Mouse (Mus musculus) intestine, embryonic 16.5 days (tissue): ENCODE results near the gene Mrpl14. TPM values are rescaled to one million over a fixed set of nuclear protein-coding genes. Genes with fewer than 3 reads are reported as not detected.

Experiments
- ATAC-seq: fragments of 200-750 bp; cut with Nextera tagmentation; 2 replicates; pipeline ENCODE4 v1.8.0; 2017; ENCODE audit warnings: moderate TSS enrichment, moderate library complexity
- H3K27ac ChIP-seq: fragments of 300-500 bp; sonication (generic); 2 replicates; pipeline ENCODE4 v1.5.1; 2014; ENCODE audit warnings: mild to moderate bottlenecking, low read length
- H3K27me3 ChIP-seq: fragments of 300-500 bp; sonication (generic); replicated peaks from 2 replicates; pipeline ENCODE4 v1.6.1; 2014; ENCODE audit warnings: low read length, control low read depth, mixed read lengths; ENCODE audit not compliant: control insufficient read depth, insufficient read depth
- H3K36me3 ChIP-seq: fragments of 300-500 bp; sonication (generic); 2 replicates; pipeline ENCODE4 v1.6.1; 2014; ENCODE audit warnings: low read length, control low read depth; ENCODE audit not compliant: control insufficient read depth, insufficient read depth
- H3K4me1 ChIP-seq: fragments of 300-500 bp; sonication (generic); 2 replicates; pipeline ENCODE4 v1.6.1; 2014; ENCODE audit warnings: low read length, control low read depth, mixed read lengths; ENCODE audit not compliant: control insufficient read depth, insufficient read depth
- H3K4me2 ChIP-seq: fragments of 300-500 bp; sonication (generic); 2 replicates; pipeline ENCODE4 v1.6.1; 2014; ENCODE audit warnings: low read depth, low read length, control low read depth
- H3K4me3 ChIP-seq: fragments of 300-500 bp; sonication (generic); 2 replicates; pipeline ENCODE4 v1.5.1; 2014; ENCODE audit warnings: mild to moderate bottlenecking, low read length
- H3K9ac ChIP-seq: fragments of 300-500 bp; sonication (generic); 2 replicates; pipeline ENCODE4 v1.6.1; 2014; ENCODE audit warnings: low read depth, low read length
- H3K9me3 ChIP-seq: fragments of 300-500 bp; sonication (generic); 2 replicates; pipeline ENCODE4 v1.6.1; 2016; ENCODE audit warnings: low read length, control low read depth; ENCODE audit not compliant: control insufficient read depth
- WGBS: fragments of 180-500 bp; shearing (Covaris S2); extraction: QIAGEN DNeasy Blood & Tissue Kit; methylation state at CpG from one replicate; pipeline ENCODE4 v1.1.7; 2014; 5-methylcytosine and 5-hydroxymethylcytosine counted together
- polyA plus RNA-seq: library from polyadenylated mRNA; unstranded; fragments of >200 nt; fragmentation: Nextera tagmentation; extraction: Ambion mirVana; gene quantifications from 2 replicates; pipeline ENCODE4 v1.2.1, GENCODE M21; 2015

The Mrpl14 gene
- polyA plus RNA-seq, 1 experiment from 2014 or later, result 154 TPM

GRCm38 (mm10) chr17:45708179-45708578 lies 22.1 kb downstream of the Mrpl14 start:
- Histone ChIP-seq H3K4me2 (no peak overlapping the region), H3K9ac (no peak overlapping the region), H3K9me3 (no peaks in the 10 kb centered on the region), H3K4me1 (peaks cover 4% of the 10 kb centered on the region; the same call in 1 of the 2 replicates), H3K36me3 (no peaks in the 10 kb centered on the region), H3K27ac (no peak overlapping the region), H3K4me3 (no peak overlapping the region), H3K27me3 (no peaks in the 10 kb centered on the region)
- WGBS, result 79% methylated on average over 8 of the region's 8 CpGs
- no peak for ATAC-seq

GRCm38 (mm10) chr17:45709829-45710228 lies 23.7 kb downstream of the Mrpl14 start:
- no peaks in the 10 kb centered on the region for H3K27me3 ChIP-seq
- 51% methylated on average over 3 of the region's 3 CpGs for WGBS
- no peak for ATAC-seq
- H3K4me1 ChIP-seq, result peaks cover 4% of the 10 kb centered on the region; the same call in 1 of the 2 replicates
- no peak overlapping the region for H3K4me3 ChIP-seq
- no peak overlapping the region for H3K27ac ChIP-seq
- no peaks in the 10 kb centered on the region for H3K36me3 ChIP-seq
- H3K9ac ChIP-seq, result no peak overlapping the region
- no peak overlapping the region for H3K4me2 ChIP-seq
- no peaks in the 10 kb centered on the region for H3K9me3 ChIP-seq

GRCm38 (mm10) chr17:45710407-45710806 lies 24.3 kb downstream of the Mrpl14 start:
- Histone ChIP-seq H3K27me3 (no peaks in the 10 kb centered on the region), H3K27ac (no peak overlapping the region), H3K4me3 (no peak overlapping the region), H3K36me3 (no peaks in the 10 kb centered on the region), H3K4me1 (no peaks in the 10 kb centered on the region), H3K9ac (no peak overlapping the region), H3K4me2 (no peak overlapping the region), H3K9me3 (no peaks in the 10 kb centered on the region)
- WGBS, result 79% methylated on average over 8 of the region's 8 CpGs
- ATAC-seq, result no peak

GRCm38 (mm10) chr17:45711525-45711924 lies 25.4 kb downstream of the Mrpl14 start:
- Histone ChIP-seq H3K4me1 (no peaks in the 10 kb centered on the region), H3K9ac (no peak overlapping the region), H3K27ac (no peak overlapping the region), H3K9me3 (no peaks in the 10 kb centered on the region), H3K36me3 (no peaks in the 10 kb centered on the region), H3K4me2 (no peak overlapping the region), H3K27me3 (no peaks in the 10 kb centered on the region), H3K4me3 (no peak overlapping the region)
- ATAC-seq, result no peak
- WGBS, result 49% methylated on average over 3 of the region's 3 CpGs

GRCm38 (mm10) chr17:45718323-45718722 lies 32.2 kb downstream of the Mrpl14 start:
- H3K27ac ChIP-seq, result no peak overlapping the region
- H3K4me1 ChIP-seq, result no peaks in the 10 kb centered on the region
- H3K9me3 ChIP-seq, result no peaks in the 10 kb centered on the region
- no peak overlapping the region for H3K9ac ChIP-seq
- H3K27me3 ChIP-seq, result no peaks in the 10 kb centered on the region
- H3K4me2 ChIP-seq, result no peak overlapping the region
- peak; percentile 54; the same call in 1 of the 2 replicates for ATAC-seq
- no peaks in the 10 kb centered on the region for H3K36me3 ChIP-seq
- H3K4me3 ChIP-seq, result no peak overlapping the region
- 8% methylated on average over 10 of the region's 10 CpGs for WGBS

- no peaks in the 10 kb centered on the region for H3K27me3 ChIP-seq
- H3K4me1 ChIP-seq, result no peaks in the 10 kb centered on the region
- H3K27ac ChIP-seq, result peak overlapping the region; percentile 65
- peak; percentile 32; the same call in 1 of the 2 replicates for ATAC-seq
- peak overlapping the region; percentile 58 for H3K4me3 ChIP-seq
- no peaks in the 10 kb centered on the region for H3K9me3 ChIP-seq
- peak overlapping the region; percentile 80 for H3K4me2 ChIP-seq
- 5% methylated on average over 25 of the region's 25 CpGs for WGBS
- H3K9ac ChIP-seq, result peak overlapping the region; percentile 80
- no peaks in the 10 kb centered on the region for H3K36me3 ChIP-seq
These were observed 37.8 kb downstream of the Mrpl14 start for GRCm38 (mm10) chr17:45723732-45724573.

- 88% methylated on average over 10 of the region's 10 CpGs for WGBS
These were observed 38.4 kb downstream of the Mrpl14 start for GRCm38 (mm10) chr17:45724574-45724921.

GRCm38 (mm10) chr17:45726249-45726648 lies 40.1 kb downstream of the Mrpl14 start:
- no peaks in the 10 kb centered on the region for H3K9me3 ChIP-seq
- ATAC-seq, result peak; percentile 88
- peak overlapping the region; percentile 55 for H3K9ac ChIP-seq
- 36% methylated on average over 7 of the region's 7 CpGs for WGBS
- H3K4me2 ChIP-seq, result peak overlapping the region; percentile 44
- H3K36me3 ChIP-seq, result no peaks in the 10 kb centered on the region
- H3K4me3 ChIP-seq, result peak overlapping the region; percentile 27
- peak overlapping the region; percentile 88 for H3K27ac ChIP-seq
- H3K27me3 ChIP-seq, result no peaks in the 10 kb centered on the region
- no peaks in the 10 kb centered on the region for H3K4me1 ChIP-seq

More at GRCm38 (mm10) chr17:45724574-45724921, 38.4 kb downstream of the Mrpl14 start:
- Histone ChIP-seq H3K36me3 (no peaks in the 10 kb centered on the region), H3K4me3 (no peak overlapping the region), H3K4me1 (no peaks in the 10 kb centered on the region), H3K27me3 (no peaks in the 10 kb centered on the region), H3K9me3 (no peaks in the 10 kb centered on the region), H3K9ac (no peak overlapping the region), H3K4me2 (0 out of 2 replicates have a peak overlapping the region, but pooled peaks have one; percentile 80), H3K27ac (no peak overlapping the region)
- no peak for ATAC-seq

- no peak for ATAC-seq
- Histone ChIP-seq H3K36me3 (no peaks in the 10 kb centered on the region), H3K4me2 (no peak overlapping the region), H3K4me3 (no peak overlapping the region), H3K9ac (no peak overlapping the region), H3K27me3 (no peaks in the 10 kb centered on the region), H3K27ac (no peak overlapping the region), H3K4me1 (no peaks in the 10 kb centered on the region), H3K9me3 (no peaks in the 10 kb centered on the region)
- 66% methylated on average over 2 of the region's 2 CpGs for WGBS
These were observed 41.4 kb downstream of the Mrpl14 start for GRCm38 (mm10) chr17:45727481-45727880.
